Mouse (Mus musculus): ENCODE measurements at regions not wholly inside any gene's neighbourhood (a gene's known extent, or its start where the extent isn't known, plus 50 kb on each side); places are given as distances from the start of the nearest gene placed in this dataset.

GRCm38 (mm10) chr2:64691444-64691843 is 333.3 kb downstream of the Grb14 start:
- TF ChIP-seq EP300 (IDR thresholded peaks at IDR 0.05) (no peak), CTCF (IDR thresholded peaks at IDR 0.05) (no peak)
